Mouse (Mus musculus) liver, embryonic 14.5 days (tissue): ENCODE data around the gene Arl3. TPM values are rescaled to one million over a fixed set of nuclear protein-coding genes. Genes with fewer than 3 reads are reported as not detected.

ENCODE experiments used
- ATAC-seq: fragments of 200-750 bp; cut with Nextera tagmentation; 2 replicates; pipeline ENCODE4 v1.8.0; 2017; ENCODE audit warnings: moderate number of reproducible peaks, mild to moderate bottlenecking, moderate library complexity; ENCODE audit not compliant: insufficient read depth
- DNase-seq, 3 experiments: peaks; one replicate each; pipeline ENCODE4 v3.0.0-alpha.2; 2012 to 2013; ENCODE audit warnings: low read depth in 3 of 3, low spot score in 3 of 3
- H3K27ac ChIP-seq: fragments of 300-500 bp; sonication (generic); 2 replicates; pipeline ENCODE4 v1.5.1; 2014; ENCODE audit warnings: moderate library complexity, mild to moderate bottlenecking, control low read depth, inconsistent platforms
- H3K27me3 ChIP-seq: fragments of 300-500 bp; sonication (generic); 2 replicates; pipeline ENCODE4 v1.6.1; 2014; ENCODE audit warnings: mild to moderate bottlenecking, low read length, moderate library complexity; ENCODE audit not compliant: control insufficient read depth, insufficient read depth
- H3K36me3 ChIP-seq: fragments of 300-500 bp; sonication (generic); replicated peaks from 2 replicates; pipeline ENCODE4 v1.6.1; 2014; ENCODE audit warnings: low read depth; ENCODE audit not compliant: control insufficient read depth, insufficient read depth
- H3K4me1 ChIP-seq, 2 experiments: fragments of 200-500 bp in 1 of 2; fragments of 300-500 bp in 1 of 2; sonication (generic) in 1 of 2; replicated peaks; 2 replicates each; pipeline ENCODE4 v1.6.1; 2012 to 2014; ENCODE audit warnings: antibody characterized with exemption in 1 of 2, inconsistent platforms in 1 of 2, low read length in 1 of 2; ENCODE audit not compliant: control insufficient read depth in 2 of 2, insufficient read depth in 2 of 2
- H3K4me2 ChIP-seq: fragments of 300-500 bp; sonication (generic); 2 replicates; pipeline ENCODE4 v1.6.1; 2014; ENCODE audit warnings: low read depth, mild to moderate bottlenecking, control low read depth, moderate library complexity
- H3K4me3 ChIP-seq, 2 experiments: fragments of 200-500 bp in 1 of 2; fragments of 300-500 bp in 1 of 2; sonication (generic) in 1 of 2; 2 replicates each; pipeline ENCODE4 v1.5.1; 2012 to 2014; ENCODE audit warnings: low read depth in 2 of 2, low read length in 2 of 2, mild to moderate bottlenecking in 2 of 2, control low read depth in 1 of 2, inconsistent platforms in 1 of 2, moderate library complexity in 1 of 2; ENCODE audit not compliant: insufficient read depth in 1 of 2
- H3K9ac ChIP-seq: fragments of 300-500 bp; sonication (generic); replicated peaks from 2 replicates; pipeline ENCODE4 v1.6.1; 2014; ENCODE audit warnings: mild to moderate bottlenecking, control low read depth, moderate library complexity
- H3K9me3 ChIP-seq: fragments of 300-500 bp; sonication (generic); 2 replicates; pipeline ENCODE4 v1.6.1; 2016; ENCODE audit warnings: low read length, mixed read lengths; ENCODE audit not compliant: control insufficient read depth
- CTCF ChIP-seq: IDR thresholded peaks from 2 replicates; pipeline ENCODE4 v1.5.1; 2016; ENCODE audit warnings: antibody characterized with exemption, low read depth, control low read depth
- EP300 ChIP-seq: IDR thresholded peaks from 2 replicates; pipeline ENCODE4 v1.6.1; 2016; ENCODE audit warnings: antibody characterized with exemption, low read depth
- WGBS: fragments of 180-500 bp; shearing (Covaris S2); extraction: QIAGEN DNeasy Blood & Tissue Kit; methylation state at CpG from one replicate; pipeline ENCODE4 v1.1.7; 2014; ENCODE audit not compliant: insufficient replicate concordance; 5-methylcytosine and 5-hydroxymethylcytosine counted together
- polyA plus RNA-seq, 2 experiments: library from polyadenylated mRNA; depleted of rRNA in 1 of 2; stranded (reverse) in 1 of 2; unstranded in 1 of 2; fragments of >200 nt; fragmentation: Nextera tagmentation in 1 of 2; extraction: Ambion mirVana in 1 of 2; gene quantifications; 2 replicates each; pipeline versions ENCODE4 v1.2.1 to v1.2.3; 2012 to 2014

The Arl3 gene
- polyA plus RNA-seq, 2 experiments: 17.1 to 27.6 TPM

DNA sequence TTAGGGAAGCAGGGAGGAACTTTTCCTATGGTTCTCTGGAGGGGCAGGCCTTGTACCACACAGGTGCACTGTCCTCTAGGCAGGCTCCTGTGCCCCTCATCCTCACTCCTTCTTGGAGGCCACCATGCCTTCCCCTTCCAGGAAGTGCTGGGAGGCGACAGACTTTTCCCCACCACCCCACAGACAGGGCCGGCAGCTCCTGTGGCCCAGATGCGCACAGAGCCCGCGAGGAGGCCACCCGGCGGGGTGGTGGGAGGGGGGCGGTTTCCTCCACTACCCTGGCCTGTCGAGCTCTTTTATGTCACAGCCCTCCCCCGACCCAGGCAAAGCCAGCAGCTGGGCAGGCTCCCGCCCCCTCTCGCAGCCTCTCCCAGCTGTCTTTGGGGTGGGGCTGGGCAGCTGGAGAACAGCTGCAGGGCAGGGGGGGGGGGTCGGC lies 54.6 kb downstream of the Arl3 start:
- DNase-seq (no peak), ATAC-seq (0 out of 2 replicates have a peak, but pooled peaks have one; percentile 22)
- Histone ChIP-seq H3K36me3 (peaks cover 24% of the 10 kb centered on the region), H3K4me1 (peaks cover 11 to 24% of the 10 kb centered on the region in 2 experiments), H3K27me3 (peaks cover 3% of the 10 kb centered on the region; the same call in 1 of the 2 replicates), H3K9ac (no peak overlapping the region), H3K27ac (no peak overlapping the region), H3K9me3 (no peaks in the 10 kb centered on the region), H3K4me2 (peak overlapping the region; percentile 11), H3K4me3 (no peak overlapping the region)
- no peak for TF ChIP-seq EP300
- WGBS: 0% methylated on average over 13 of the region's 13 CpGs

DNA sequence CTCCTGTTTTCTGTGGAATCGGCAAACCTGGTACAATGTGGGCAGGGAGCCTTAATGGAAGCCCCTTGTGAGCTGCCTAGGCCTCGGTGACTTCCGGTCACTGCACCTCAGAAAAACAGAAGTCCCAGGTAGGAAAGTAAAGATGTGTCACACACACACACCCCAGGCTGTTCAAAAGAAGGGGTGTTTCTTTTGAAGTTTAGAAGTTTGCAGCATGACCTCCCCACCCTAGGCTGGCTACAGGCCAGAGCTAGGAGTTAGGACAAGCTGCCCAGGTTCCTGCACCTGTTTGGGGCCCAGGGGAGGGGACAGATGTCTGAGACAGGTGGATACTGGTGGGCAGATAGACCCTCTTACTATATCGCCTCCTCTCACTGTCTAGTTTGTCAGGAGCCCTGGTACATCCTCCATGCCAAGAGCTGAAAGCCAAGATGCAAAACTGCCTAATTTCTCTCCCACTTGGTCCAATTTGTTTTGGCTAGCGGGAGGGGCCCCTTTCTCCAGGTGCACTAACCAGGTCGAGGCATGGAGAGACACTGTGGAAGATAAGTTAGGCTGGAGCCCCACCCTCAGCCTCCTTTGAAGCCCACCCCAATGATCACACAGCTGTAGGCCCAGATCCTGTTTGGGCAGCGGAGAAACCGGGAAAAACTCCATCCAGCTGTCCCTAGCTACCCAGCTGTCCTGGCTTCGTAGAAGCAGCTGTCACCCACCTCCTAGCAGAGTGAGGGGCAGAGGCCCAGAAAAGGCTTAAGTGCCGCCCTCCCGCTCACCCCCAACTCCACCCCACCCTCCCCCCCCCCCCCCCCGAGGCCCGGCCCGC lies 55.3 kb downstream of the Arl3 start:
- ATAC-seq: no peak
- DNase-seq: no peak
- H3K4me3 ChIP-seq: no peak overlapping the region

DNA sequence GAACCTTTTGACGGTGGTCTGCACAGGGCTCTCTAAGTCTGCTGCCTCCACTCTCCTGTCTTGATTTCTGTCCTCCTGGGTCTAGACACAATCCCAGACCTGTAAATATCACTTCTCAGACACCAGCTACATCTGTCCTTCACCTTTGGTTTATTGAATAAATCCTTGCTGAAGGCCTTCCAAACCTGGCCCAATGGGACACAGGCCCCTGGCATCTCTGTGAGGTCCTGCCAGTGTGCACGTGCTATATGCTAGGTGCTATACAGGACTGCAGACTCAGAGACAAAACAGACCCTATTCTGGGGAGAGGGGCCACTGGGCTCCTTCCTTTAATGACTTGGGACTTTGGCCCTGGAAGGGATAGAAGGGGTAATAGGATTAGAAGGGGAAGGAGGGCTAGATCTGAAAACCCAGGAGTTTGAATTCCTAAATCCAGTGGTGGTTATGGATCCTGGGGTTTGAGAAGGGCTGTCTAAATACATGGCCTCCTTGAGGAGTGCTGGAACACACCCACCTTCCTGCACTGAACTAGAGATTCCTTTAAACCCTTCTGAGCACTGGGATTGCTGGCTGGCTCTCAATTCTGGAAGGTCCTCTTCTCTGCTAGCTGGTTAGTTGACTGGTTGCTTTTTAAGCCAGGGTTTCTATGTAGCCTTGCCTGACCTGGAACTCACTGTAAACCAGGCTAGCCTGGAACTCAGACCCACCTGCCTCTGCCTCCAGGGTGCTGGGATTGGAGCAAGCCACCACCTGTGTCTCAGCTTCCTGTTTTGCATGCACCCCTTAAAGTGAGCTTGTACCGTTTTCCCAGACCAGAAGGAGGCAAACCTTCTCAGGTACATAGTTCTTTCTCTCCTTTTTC lies 56.1 kb downstream of the Arl3 start:
- H3K36me3 ChIP-seq: peaks cover 36% of the 10 kb centered on the region
- DNase-seq (no peak), ATAC-seq (no peak)
- H3K27ac ChIP-seq: no peak overlapping the region
- no peak overlapping the region for H3K9ac ChIP-seq
- TF ChIP-seq CTCF (no peak), EP300 (no peak)
- no peak overlapping the region for H3K4me3 ChIP-seq
- WGBS: 51% methylated on average over 3 of the region's 3 CpGs
- H3K4me2 ChIP-seq: no peak overlapping the region
- H3K9me3 ChIP-seq: no peaks in the 10 kb centered on the region
- H3K27me3 ChIP-seq: no peaks in the 10 kb centered on the region
- peaks cover 2 to 11% of the 10 kb centered on the region in 2 experiments for H3K4me1 ChIP-seq

More for the DNA sequence above, 55.3 kb downstream of the Arl3 start:
- Histone ChIP-seq H3K27ac (no peak overlapping the region), H3K4me2 (peak overlapping the region; percentile 11), H3K4me1 (peaks cover 5 to 18% of the 10 kb centered on the region in 2 experiments), H3K36me3 (peaks cover 30% of the 10 kb centered on the region), H3K9me3 (no peaks in the 10 kb centered on the region), H3K9ac (no peak overlapping the region), H3K27me3 (no peaks in the 10 kb centered on the region)
- WGBS: 37% methylated on average over 11 of the region's 14 CpGs
- TF ChIP-seq EP300 (no peak), CTCF (no peak)

DNA sequence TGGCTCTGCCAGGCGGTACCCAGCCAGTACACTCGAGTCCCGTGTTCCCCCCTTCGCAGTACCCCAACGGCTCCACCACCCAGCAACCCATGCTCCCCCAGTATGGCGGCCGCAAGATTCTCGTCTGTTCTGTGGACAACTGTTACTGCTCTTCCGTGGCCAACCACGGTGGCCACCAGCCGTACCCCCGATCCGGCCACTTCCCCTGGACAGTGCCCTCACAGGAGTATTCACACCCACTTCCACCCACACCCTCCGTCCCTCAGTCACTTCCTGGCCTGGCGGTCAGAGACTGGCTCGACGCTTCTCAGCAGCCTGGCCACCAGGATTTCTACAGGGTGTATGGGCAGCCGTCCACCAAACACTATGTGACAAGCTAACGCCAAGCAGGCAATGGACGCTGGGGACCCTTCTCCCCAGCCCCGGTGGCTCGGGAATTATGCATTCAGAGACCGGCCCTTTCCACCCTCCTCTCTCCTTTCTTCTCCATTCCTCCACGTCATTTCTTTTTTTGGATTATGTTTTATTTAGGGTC lies 57.6 kb downstream of the Arl3 start:
- H3K4me2 ChIP-seq: no peak overlapping the region
- DNase-seq (no peak), ATAC-seq (no peak)
- H3K27ac ChIP-seq: no peak overlapping the region
- H3K27me3 ChIP-seq: no peaks in the 10 kb centered on the region
- H3K4me1 ChIP-seq: peaks cover 2 to 15% of the 10 kb centered on the region in 2 experiments
- TF ChIP-seq CTCF (no peak), EP300 (no peak)
- no peak overlapping the region for H3K4me3 ChIP-seq
- 83% methylated on average over 24 of the region's 24 CpGs for WGBS
- H3K9ac ChIP-seq: no peak overlapping the region
- no peaks in the 10 kb centered on the region for H3K9me3 ChIP-seq
- H3K36me3 ChIP-seq: peaks cover 40% of the 10 kb centered on the region
